Mouse (Mus musculus): Measurements from ENCODE around the gene Pex19. TPM values are rescaled to one million over a fixed set of nuclear protein-coding genes. Genes with fewer than 3 reads are reported as not detected.

The Pex19 gene
- total RNA-seq, 2 experiments from 2014 or later = 95.2 to 97.2 TPM

DNA sequence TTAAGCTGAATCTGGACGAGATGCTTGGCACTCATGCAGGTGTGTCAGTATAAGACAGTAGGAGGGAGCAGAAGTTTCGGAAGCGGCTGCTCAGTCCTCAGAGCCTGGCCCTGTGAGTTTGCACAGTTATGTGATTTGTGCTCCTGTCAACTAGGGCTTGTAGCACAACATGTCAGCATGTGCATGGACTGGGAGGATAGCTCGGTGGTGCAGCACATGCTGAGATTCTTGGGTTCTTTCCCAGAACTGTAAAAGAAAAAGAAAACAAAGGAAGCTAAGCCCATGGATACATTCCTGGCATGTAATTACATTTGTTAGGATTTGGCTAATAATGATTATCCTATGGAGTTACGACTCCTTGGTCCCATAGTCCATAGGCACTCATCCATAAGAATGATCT, 46.6 kb downstream of the Pex19 start:
- intact Hi-C loops (cut with DNase I) = no loop called here
- DNase-seq (ENCODE audit: low spot score in 2 of 2) = no peak

DNA sequence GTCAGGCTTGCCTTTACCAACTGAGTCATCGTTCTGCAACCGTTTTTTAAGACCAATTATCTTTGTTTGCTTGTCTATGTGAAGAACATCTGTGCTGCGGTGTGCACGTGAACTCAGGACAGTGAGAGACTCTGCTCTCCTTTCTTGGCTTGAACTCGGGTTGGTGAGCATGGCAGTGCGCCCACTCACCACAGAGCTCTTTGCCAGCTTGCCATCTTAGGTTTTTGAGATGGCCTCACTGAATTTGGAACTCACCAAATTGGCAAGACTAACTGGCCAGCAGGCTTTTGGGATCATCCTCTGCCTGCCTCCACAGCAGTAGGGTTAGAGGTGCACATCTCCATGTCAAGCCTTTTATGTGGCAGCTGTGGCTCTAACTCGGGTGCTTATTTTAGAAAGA, 51.2 kb downstream of the Pex19 start:
- DNase-seq (ENCODE audit: low spot score in 2 of 2) = no peak
- intact Hi-C loops (cut with DNase I) = no loop called here

DNA sequence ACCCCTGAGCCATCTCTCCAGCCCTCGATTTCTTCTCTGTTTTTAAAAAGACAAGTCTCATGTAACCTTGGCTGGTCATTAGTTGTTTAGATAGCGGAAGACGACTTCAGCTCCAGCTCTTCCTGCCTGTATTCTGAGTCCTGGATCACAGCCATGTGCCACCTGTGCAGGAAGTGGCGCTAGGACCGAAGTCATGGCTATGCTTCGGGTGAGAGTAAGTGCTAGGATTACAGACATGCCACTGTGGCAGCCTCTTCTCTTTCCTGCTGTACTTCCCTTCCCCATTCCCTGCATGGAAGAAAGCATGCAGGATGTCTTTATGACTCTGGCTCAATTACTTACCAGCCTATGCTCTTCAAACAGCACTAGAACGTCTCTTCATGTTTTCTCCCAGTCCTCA, 52.5 kb downstream of the Pex19 start:
- intact Hi-C loops (cut with DNase I) = no loop called here

DNA sequence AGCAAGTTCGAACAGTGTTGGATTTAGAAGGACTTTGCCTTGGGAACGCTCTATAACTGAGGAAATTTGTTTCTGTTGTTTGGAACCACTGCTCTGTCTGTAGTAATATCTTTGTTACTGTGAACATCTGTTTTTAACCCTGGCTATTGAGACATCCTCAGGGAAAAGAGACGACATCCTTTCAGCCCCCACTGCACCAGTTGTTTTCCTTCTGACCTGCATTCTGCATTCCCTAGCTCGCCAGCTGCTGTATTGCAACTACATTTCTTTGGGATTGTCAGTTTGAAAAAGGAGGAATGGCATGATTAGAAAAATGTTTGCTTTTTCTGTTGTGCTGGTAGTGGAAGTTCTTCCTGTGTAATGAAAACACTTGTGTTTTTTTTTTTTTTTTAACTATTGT, 54.3 kb downstream of the Pex19 start:
- intact Hi-C loops (cut with DNase I) = no loop called here
- DNase-seq (ENCODE audit: low spot score in 2 of 2) = no peak

More for the DNA sequence above, 52.5 kb downstream of the Pex19 start:
- no peak for DNase-seq (ENCODE audit: low spot score in 2 of 2)

DNA sequence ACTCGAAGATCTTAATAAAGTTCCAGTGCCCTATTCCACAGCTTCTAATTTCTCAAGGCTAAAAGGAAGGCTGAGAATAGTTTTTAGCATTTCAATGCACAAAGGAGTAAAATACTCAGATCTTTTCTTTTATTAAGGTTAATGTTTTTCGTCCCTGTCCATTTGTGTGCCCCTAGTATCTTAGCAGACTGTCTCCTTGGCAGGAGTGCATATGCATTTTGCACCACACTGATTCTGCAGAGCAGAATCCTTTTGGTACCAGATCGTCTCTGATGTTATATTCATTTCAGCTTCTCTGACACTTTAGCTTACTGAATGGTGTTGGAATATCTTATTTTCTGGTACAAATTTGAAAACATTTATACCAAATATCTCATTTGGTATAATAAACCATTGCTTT, 55.2 kb downstream of the Pex19 start:
- intact Hi-C loops (cut with DNase I) = no loop called here
- DNase-seq (ENCODE audit: low spot score in 2 of 2) = no peak

DNA sequence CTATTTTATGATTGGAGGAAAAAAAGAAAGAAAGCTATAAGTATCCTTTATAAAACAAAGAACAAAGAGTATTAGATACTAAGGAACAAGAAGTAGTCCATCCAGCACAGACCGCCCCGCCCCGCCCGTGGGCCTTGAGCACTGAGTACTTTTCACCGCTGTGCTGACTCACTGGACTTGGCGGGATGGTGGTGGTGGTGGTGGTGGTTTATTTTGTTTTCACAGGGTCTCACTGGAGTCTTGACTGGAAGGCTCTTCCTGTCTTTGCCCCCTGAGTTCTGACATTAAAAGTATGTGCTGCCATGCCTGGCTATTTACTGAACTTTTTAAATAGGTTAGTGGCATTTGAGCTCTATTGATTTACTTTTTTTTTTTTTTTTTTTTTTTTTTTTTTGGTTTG, 56.5 kb downstream of the Pex19 start:
- no peak for DNase-seq (ENCODE audit: low spot score in 2 of 2)
- intact Hi-C loops (cut with DNase I) = no loop called here

DNA sequence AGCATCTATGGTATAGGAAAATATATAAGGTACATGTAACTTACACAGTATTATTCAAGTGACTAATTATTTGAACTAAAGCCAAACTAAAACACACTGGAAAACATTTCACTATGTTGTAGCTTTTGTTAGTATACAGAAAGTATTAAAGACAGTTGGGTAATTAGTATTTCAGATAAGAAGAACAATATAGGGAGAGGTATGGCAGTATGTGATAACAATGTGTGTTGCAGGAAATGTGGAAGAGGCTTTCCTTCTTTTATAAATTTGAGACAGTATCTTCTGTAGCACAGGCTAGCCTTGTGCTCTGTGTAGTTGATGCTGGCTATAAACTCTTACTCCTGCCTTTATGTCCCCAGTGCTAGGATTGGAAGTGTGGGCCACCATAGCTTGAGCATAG, 57.4 kb downstream of the Pex19 start:
- intact Hi-C loops (cut with DNase I) = no loop called here
- no peak for DNase-seq (ENCODE audit: low spot score in 2 of 2)

Other genes starting within 250 kb of the Pex19 start
- gene Gm10521, start 231.1 kb upstream of the Pex19 start, total RNA-seq (2021) = under 1 TPM; 0.14 to 0.21 TPM
- gene Slamf6, start 209.2 kb upstream of the Pex19 start, total RNA-seq (2021) = under 1 TPM; 0.11 to 0.16 TPM
- 10 to 100 TPM; 13.3 to 13.5 TPM for gene Vangl2, start 98.3 kb upstream of the Pex19 start, total RNA-seq (2021)
- under 1 TPM; 0.23 to 0.64 TPM for gene Nhlh1, start 69.2 kb upstream of the Pex19 start, total RNA-seq (2021)
- gene Copa, start 44.2 kb upstream of the Pex19 start, total RNA-seq (2021) = 100 to 1,000 TPM; 146 to 154 TPM
- 10 to 100 TPM; 68.3 to 70.8 TPM for gene Ncstn, start 44.0 kb upstream of the Pex19 start, total RNA-seq (2021)
- 100 to 1,000 TPM; 105 to 108 TPM for gene Dcaf8, start 21.3 kb downstream of the Pex19 start, total RNA-seq (2021)
- 100 to 1,000 TPM; 411 to 429 TPM for gene Pea15a, start 80.0 kb downstream of the Pex19 start, total RNA-seq (2021)
- gene Casq1, start 93.1 kb downstream of the Pex19 start, total RNA-seq (2021) = under 1 TPM in 1 of 2 experiments, not detected in 1; 0.34 TPM
- not detected for gene Atp1a4, start 131.7 kb downstream of the Pex19 start, total RNA-seq (2021)
- 100 to 1,000 TPM; 232 to 242 TPM for gene Igsf8, start 134.9 kb downstream of the Pex19 start, total RNA-seq (2021)
- gene Atp1a2, start 171.3 kb downstream of the Pex19 start, total RNA-seq (2021) = 100 to 1,000 TPM; 610 to 694 TPM
- gene Kcnj9, start 202.6 kb downstream of the Pex19 start, total RNA-seq (2021) = 100 to 1,000 TPM; 126 to 139 TPM
- 10 to 100 TPM; 85.4 to 99.8 TPM for gene Kcnj10, start 214.5 kb downstream of the Pex19 start, total RNA-seq (2021)
- gene Pigm, start 249.8 kb downstream of the Pex19 start, total RNA-seq (2021) = 1 to 10 TPM; 8.9 to 9.2 TPM